Mouse (Mus musculus): ENCODE data around the gene Spdye4c.

Gene Spdye4c

DNA sequence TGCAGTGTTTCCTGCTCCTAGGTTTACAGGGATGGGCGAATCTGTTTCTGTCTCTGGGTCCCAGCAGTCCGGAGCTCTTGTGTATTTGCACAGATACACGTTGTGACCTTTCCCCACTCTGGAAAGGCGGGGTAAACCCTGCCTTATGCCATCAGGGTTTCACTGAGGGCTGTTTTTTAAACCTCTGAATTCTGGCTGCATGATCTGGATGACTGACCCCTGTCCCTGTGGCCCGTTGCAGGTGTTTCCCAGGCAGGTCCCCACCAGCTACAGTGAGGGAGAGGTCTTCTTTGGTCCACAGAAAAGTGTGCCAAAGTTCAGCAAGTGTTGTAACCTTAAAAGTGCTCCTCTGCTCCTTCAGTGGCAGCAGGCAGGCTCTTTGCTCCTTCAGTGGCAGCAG lies 18.3 kb downstream of the Spdye4c start:
- no peak for DNase-seq

DNA sequence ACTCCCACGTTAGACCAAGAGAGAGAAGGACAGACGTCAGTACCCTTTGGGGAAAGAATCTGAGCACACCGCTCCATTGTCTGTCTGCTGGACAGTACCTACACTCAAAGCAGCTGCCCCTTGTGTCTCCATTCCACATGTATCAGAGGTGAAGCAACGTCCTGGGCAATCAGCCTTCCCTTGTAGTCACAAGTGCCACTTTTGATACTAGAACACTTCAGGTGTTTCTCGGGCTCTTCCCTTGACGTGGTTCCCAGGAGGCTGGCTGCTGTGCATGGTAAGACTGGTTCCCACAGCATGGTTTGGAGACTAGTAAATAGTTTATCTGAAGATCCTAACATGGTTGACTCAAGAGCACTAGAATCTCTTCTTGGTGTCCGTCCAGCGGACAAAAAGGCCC lies 20.2 kb downstream of the Spdye4c start:
- DNase-seq: no peak

DNA sequence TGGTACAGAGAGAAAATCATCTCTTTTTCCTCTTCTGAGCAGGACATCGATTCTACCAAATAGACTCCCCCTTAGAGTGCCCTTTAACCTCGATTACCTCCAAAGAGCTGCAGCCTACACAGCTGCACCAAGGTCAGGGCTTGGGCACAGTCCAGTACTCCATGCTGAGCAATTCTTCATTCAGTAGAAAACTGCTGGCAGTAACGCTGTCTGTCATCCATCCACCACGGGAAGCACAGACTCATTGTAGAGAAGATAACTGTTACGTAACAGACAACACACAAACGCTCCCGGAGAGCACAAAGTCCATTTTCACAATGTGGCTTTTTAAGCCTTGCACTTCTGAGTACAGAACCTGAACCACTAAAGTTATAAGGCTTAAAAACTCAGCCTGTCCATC lies 21.3 kb downstream of the Spdye4c start:
- DNase-seq: no peak

DNA sequence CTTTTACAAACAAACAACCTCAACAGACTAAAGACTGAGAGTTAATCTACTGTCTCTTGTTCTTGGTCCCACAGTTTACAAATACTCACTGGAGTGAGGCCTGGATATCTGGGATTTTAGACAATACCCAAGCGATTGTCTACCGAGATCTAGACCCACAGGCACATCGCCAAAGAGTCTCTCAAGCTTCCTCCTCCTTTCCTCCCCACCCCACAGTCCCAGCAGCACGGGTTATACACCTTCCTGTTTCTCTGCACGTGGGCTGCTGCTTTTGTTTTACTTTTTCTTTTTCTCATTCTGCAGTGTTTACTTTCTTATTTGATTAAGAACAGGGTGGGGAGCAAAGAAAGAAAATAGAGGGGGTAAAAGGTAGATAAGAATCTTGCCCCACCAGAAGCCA lies 22.4 kb downstream of the Spdye4c start:
- no peak for DNase-seq

DNA sequence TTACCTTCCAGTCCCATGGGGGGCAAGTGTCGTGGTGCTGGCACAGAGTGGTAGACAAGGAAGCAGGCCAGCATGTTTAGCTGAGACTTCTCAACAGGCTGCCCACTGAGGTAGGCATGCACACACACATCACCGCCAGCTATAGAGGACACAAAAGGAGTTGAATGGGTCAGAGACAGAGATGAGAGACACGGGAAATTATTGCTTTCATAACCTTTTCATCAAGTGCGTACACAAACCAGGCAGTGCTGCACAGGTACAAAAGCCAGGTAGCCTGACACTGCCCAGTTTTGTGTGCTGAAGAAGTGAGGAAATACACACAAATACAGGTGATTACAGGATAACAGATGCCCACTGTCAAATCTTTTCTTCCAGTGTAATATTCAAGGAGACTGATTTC lies 24.4 kb downstream of the Spdye4c start:
- no peak for DNase-seq

DNA sequence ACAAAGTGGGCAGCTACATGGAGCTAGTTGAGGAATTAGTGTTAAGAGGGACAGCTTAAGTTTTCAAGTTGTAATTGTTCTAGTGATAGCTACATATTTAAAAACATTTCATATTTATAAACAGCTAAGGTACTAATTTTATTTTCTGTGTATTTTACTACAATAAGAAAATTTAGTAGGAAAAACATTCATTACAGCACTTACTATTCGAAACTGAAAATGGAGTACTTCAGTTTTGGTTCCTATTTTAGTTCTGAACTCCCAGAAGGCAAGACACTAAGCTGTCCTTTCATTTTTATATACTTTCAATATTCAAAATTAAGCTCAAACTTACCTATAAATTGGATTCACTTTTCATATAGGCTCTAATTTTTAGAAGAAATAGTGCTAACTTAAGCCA lies 29.6 kb downstream of the Spdye4c start:
- DNase-seq: no peak
